Mouse (Mus musculus) right cerebral cortex, postnatal 4 days (tissue): ENCODE measurements around the gene Pbx1.

ENCODE experiments used
- DNase-seq: peaks from one replicate; pipeline ENCODE4 v3.0.0-alpha.2; 2022

Gene Pbx1

GRCm38 (mm10) chr1:168260391-168260790 lies 171.7 kb downstream of the Pbx1 start:
- DNase-seq: no peak

- no peak for DNase-seq
These were observed 173.2 kb downstream of the Pbx1 start for GRCm38 (mm10) chr1:168258856-168259255.

GRCm38 (mm10) chr1:168255347-168255908 lies 176.6 kb downstream of the Pbx1 start:
- no peak for DNase-seq

- no peak for DNase-seq
These were observed 184.9 kb downstream of the Pbx1 start for GRCm38 (mm10) chr1:168246968-168247724.

GRCm38 (mm10) chr1:168245539-168245938 lies 186.5 kb downstream of the Pbx1 start:
- peak; percentile 65 for DNase-seq

- DNase-seq: no peak
These were observed 188.3 kb downstream of the Pbx1 start for GRCm38 (mm10) chr1:168243759-168244158.

- DNase-seq: no peak
These were observed 189.0 kb downstream of the Pbx1 start for GRCm38 (mm10) chr1:168243068-168243467.

GRCm38 (mm10) chr1:168241316-168241715 lies 190.8 kb downstream of the Pbx1 start:
- no peak for DNase-seq

GRCm38 (mm10) chr1:168240846-168241245 lies 191.2 kb downstream of the Pbx1 start:
- DNase-seq: no peak

GRCm38 (mm10) chr1:168240386-168240785 lies 191.7 kb downstream of the Pbx1 start:
- no peak for DNase-seq

- no peak for DNase-seq
These were observed 196.0 kb downstream of the Pbx1 start for GRCm38 (mm10) chr1:168236101-168236500.

GRCm38 (mm10) chr1:168234355-168234754 lies 197.7 kb downstream of the Pbx1 start:
- DNase-seq: no peak

- DNase-seq: no peak
These were observed 198.9 kb downstream of the Pbx1 start for GRCm38 (mm10) chr1:168233182-168233581.

- no peak for DNase-seq
These were observed 200.3 kb downstream of the Pbx1 start for GRCm38 (mm10) chr1:168231548-168232429.

GRCm38 (mm10) chr1:168230858-168231257 lies 201.2 kb downstream of the Pbx1 start:
- no peak for DNase-seq

- no peak for DNase-seq
These were observed 201.9 kb downstream of the Pbx1 start for GRCm38 (mm10) chr1:168230134-168230533.

- DNase-seq: no peak
These were observed 203.1 kb downstream of the Pbx1 start for GRCm38 (mm10) chr1:168228756-168229526.

GRCm38 (mm10) chr1:168226150-168226549 lies 205.9 kb downstream of the Pbx1 start:
- DNase-seq: no peak

- DNase-seq: no peak
These were observed 206.4 kb downstream of the Pbx1 start for GRCm38 (mm10) chr1:168225595-168226127.

- no peak for DNase-seq
These were observed 207.9 kb downstream of the Pbx1 start for GRCm38 (mm10) chr1:168224218-168224617.

- no peak for DNase-seq
These were observed 209.3 kb downstream of the Pbx1 start for GRCm38 (mm10) chr1:168222794-168223193.

- DNase-seq: no peak
These were observed 211.0 kb downstream of the Pbx1 start for GRCm38 (mm10) chr1:168221071-168221521.
